Mouse (Mus musculus): Measurements from ENCODE around the gene Grap2.

Gene Grap2

GRCm38 (mm10) chr15:80565106-80565665 lies 7.2 kb upstream of the Grap2 start, which contains the start of gene Enthd1:
Enthd1 (minus strand) TSS chr15:80565156.
- in situ Hi-C loops (cut with MboI, MseI), result no loop called here

GRCm38 (mm10) chr15:80566696-80567095 lies 5.7 kb upstream of the Grap2 start:
- in situ Hi-C loops (cut with MboI, MseI), result no loop called here

GRCm38 (mm10) chr15:80567139-80567538 lies 5.3 kb upstream of the Grap2 start:
- in situ Hi-C loops (cut with MboI, MseI), result no loop called here

GRCm38 (mm10) chr15:80567731-80568130 lies 4.7 kb upstream of the Grap2 start:
- in situ Hi-C loops (cut with MboI, MseI), result no loop called here

- in situ Hi-C loops (cut with MboI, MseI), result no loop called here
Measured at GRCm38 (mm10) chr15:80569205-80569604, 3.2 kb upstream of the Grap2 start.

GRCm38 (mm10) chr15:80570226-80570625 lies 2.2 kb upstream of the Grap2 start:
- in situ Hi-C loops (cut with MboI, MseI), result no loop called here

GRCm38 (mm10) chr15:80571611-80572010 lies 783 bp upstream of the Grap2 start:
- in situ Hi-C loops (cut with MboI, MseI), result no loop called here

- in situ Hi-C loops (cut with MboI, MseI), result no loop called here
Measured at GRCm38 (mm10) chr15:80572811-80573520, 572 bp downstream of the Grap2 start.

GRCm38 (mm10) chr15:80574211-80575040 lies 2.0 kb downstream of the Grap2 start:
- in situ Hi-C loops (cut with MboI, MseI), result loop anchor here (25.0 kb wide), 1 partner anchor 1288 kb away; the partner anchor contains the start of genes Aco2, Phf5a and Tob2

GRCm38 (mm10) chr15:80575817-80576370 lies 3.5 kb downstream of the Grap2 start:
- in situ Hi-C loops (cut with MboI, MseI), result loop anchor here (25.0 kb wide), 1 partner anchor 1286 kb away; the partner anchor contains the start of genes Aco2, Phf5a and Tob2

- in situ Hi-C loops (cut with MboI, MseI), result loop anchor here (25.0 kb wide), 1 partner anchor 1286 kb away; the partner anchor contains the start of genes Aco2, Phf5a and Tob2
Measured at GRCm38 (mm10) chr15:80576415-80576994, 4.1 kb downstream of the Grap2 start.

GRCm38 (mm10) chr15:80577166-80577960 lies 5.0 kb downstream of the Grap2 start:
- in situ Hi-C loops (cut with MboI, MseI), result loop anchor here (25.0 kb wide), 1 partner anchor 1285 kb away; the partner anchor contains the start of genes Aco2, Phf5a and Tob2

GRCm38 (mm10) chr15:80579121-80579520 lies 6.7 kb downstream of the Grap2 start:
- in situ Hi-C loops (cut with MboI, MseI), result loop anchor here (25.0 kb wide), 1 partner anchor 1283 kb away; the partner anchor contains the start of genes Aco2, Phf5a and Tob2

GRCm38 (mm10) chr15:80580585-80580984 lies 8.2 kb downstream of the Grap2 start:
- in situ Hi-C loops (cut with MboI, MseI), result loop anchor here (25.0 kb wide), 1 partner anchor 1282 kb away; the partner anchor contains the start of genes Aco2, Phf5a and Tob2

- in situ Hi-C loops (cut with MboI, MseI), result loop anchor here (25.0 kb wide), 1 partner anchor 1279 kb away; the partner anchor contains the start of genes Aco2, Phf5a and Tob2
Measured at GRCm38 (mm10) chr15:80582581-80583495, 10.4 kb downstream of the Grap2 start.

GRCm38 (mm10) chr15:80586296-80586695 lies 13.9 kb downstream of the Grap2 start:
- in situ Hi-C loops (cut with MboI, MseI), result loop anchor here (25.0 kb wide), 1 partner anchor 1276 kb away; the partner anchor contains the start of genes Aco2, Phf5a and Tob2

- in situ Hi-C loops (cut with MboI, MseI), result loop anchor here (25.0 kb wide), 1 partner anchor 1272 kb away; the partner anchor contains the start of genes Aco2, Phf5a and Tob2
Measured at GRCm38 (mm10) chr15:80590641-80591040, 18.2 kb downstream of the Grap2 start.

- in situ Hi-C loops (cut with MboI, MseI), result loop anchor here (25.0 kb wide), 1 partner anchor 1270 kb away; the partner anchor contains the start of genes Aco2, Phf5a and Tob2
Measured at GRCm38 (mm10) chr15:80592737-80593136, 20.3 kb downstream of the Grap2 start.

GRCm38 (mm10) chr15:80593877-80594276 lies 21.5 kb downstream of the Grap2 start:
- in situ Hi-C loops (cut with MboI, MseI), result loop anchor here (25.0 kb wide), 1 partner anchor 1268 kb away; the partner anchor contains the start of genes Aco2, Phf5a and Tob2
